Mouse (Mus musculus) stomach, embryonic 15.5 days (tissue): ENCODE measurements around the gene Foxn3. TPM values are rescaled to one million over a fixed set of nuclear protein-coding genes. Genes with fewer than 3 reads are reported as not detected.

Experiments used
- ATAC-seq: fragments of 200-750 bp; cut with Nextera tagmentation; 2 replicates; pipeline ENCODE4 v1.8.0; 2017; ENCODE audit warnings: low read depth, moderate number of reproducible peaks, moderate TSS enrichment; ENCODE audit not compliant: insufficient read depth, low FRiP score
- H3K27ac ChIP-seq: fragments of 300-500 bp; sonication (generic); 2 replicates; pipeline ENCODE4 v1.5.1; 2015; ENCODE audit warnings: mild to moderate bottlenecking, inconsistent platforms
- H3K27me3 ChIP-seq: fragments of 300-500 bp; sonication (generic); replicated peaks from 2 replicates; pipeline ENCODE4 v1.6.1; 2015; ENCODE audit warnings: inconsistent platforms
- H3K36me3 ChIP-seq: fragments of 300-500 bp; sonication (generic); 2 replicates; pipeline ENCODE4 v1.6.1; 2015; ENCODE audit warnings: inconsistent platforms
- H3K4me1 ChIP-seq: fragments of 300-500 bp; sonication (generic); 2 replicates; pipeline ENCODE4 v1.6.1; 2015; ENCODE audit warnings: inconsistent platforms
- H3K4me2 ChIP-seq: fragments of 300-500 bp; sonication (generic); 2 replicates; pipeline ENCODE4 v1.6.1; 2015; ENCODE audit warnings: mild to moderate bottlenecking, inconsistent platforms
- H3K4me3 ChIP-seq: fragments of 300-500 bp; sonication (generic); replicated peaks from 2 replicates; pipeline ENCODE4 v1.5.1; 2015; ENCODE audit warnings: inconsistent platforms
- H3K9ac ChIP-seq: fragments of 300-500 bp; sonication (generic); 2 replicates; pipeline ENCODE4 v1.6.1; 2015; ENCODE audit warnings: inconsistent platforms
- H3K9me3 ChIP-seq: fragments of 300-500 bp; sonication (generic); 2 replicates; pipeline ENCODE4 v1.6.1; 2016; ENCODE audit warnings: inconsistent platforms
- WGBS: fragments of 180-500 bp; shearing (Covaris S2); methylation state at CpG from one replicate; pipeline ENCODE4 v1.1.7; 2015; 5-methylcytosine and 5-hydroxymethylcytosine counted together
- polyA plus RNA-seq: library from polyadenylated mRNA; unstranded; fragments of >200 nt; fragmentation: Nextera tagmentation; extraction: Ambion mirVana; gene quantifications from 2 replicates; pipeline ENCODE4 v1.2.1, GENCODE M21; 2015

Foxn3 gene
- polyA plus RNA-seq, 1 experiment from 2014 or later, result 58.0 TPM

DNA sequence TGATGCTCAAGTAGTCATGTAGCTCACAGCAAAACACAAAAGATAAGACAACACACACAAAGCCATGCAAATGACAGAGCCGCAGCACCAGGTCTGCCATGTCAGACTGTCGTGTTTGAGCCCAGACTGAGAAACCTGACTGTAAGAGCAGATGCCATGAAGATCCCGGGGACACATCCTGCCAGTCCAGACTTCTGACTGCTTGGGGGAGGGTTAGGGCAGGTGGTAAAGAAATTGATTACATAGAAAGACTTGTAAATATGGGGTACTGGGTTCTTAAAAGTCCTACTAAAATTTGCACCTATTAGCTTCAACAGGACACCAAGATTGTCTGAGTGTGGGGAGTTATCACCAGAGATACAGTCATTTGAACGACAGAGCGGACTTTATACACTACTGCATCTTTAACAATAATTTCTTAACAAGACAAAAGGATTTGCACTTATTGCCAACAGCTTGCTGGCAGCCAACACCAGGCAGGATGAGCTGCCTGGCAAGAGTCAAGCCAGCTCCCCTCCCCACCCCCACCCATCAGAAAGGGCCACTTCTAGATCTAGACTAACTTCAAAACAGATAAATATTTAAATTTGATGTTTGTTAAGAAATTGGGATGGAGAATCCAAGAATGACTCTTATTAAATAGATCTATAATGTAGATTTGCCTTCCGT, 256.7 kb downstream of the Foxn3 start:
- Histone ChIP-seq H3K4me1 (peaks cover 11% of the 10 kb centered on the region), H3K4me2 (no peak overlapping the region), H3K9ac (no peak overlapping the region), H3K4me3 (no peak overlapping the region), H3K9me3 (no peaks in the 10 kb centered on the region), H3K36me3 (no peaks in the 10 kb centered on the region), H3K27ac (peak overlapping the region; percentile 16; the same call in 1 of the 2 replicates), H3K27me3 (no peaks in the 10 kb centered on the region)
- no peak for ATAC-seq
- WGBS, result 53% methylated on average over 6 of the region's 6 CpGs

- peaks cover 11% of the 10 kb centered on the region for H3K4me1 ChIP-seq
- H3K9me3 ChIP-seq, result no peaks in the 10 kb centered on the region
- H3K9ac ChIP-seq, result no peak overlapping the region
- H3K4me2 ChIP-seq, result no peak overlapping the region
- ATAC-seq, result no peak
- H3K27me3 ChIP-seq, result no peaks in the 10 kb centered on the region
- H3K36me3 ChIP-seq, result no peaks in the 10 kb centered on the region
- WGBS, result 49% methylated on average over 14 of the region's 14 CpGs
- H3K27ac ChIP-seq, result peak overlapping the region; percentile 16; the same call in 1 of the 2 replicates
- H3K4me3 ChIP-seq, result no peak overlapping the region
Measured at GRCm38 (mm10) chr12:99305784-99306535, 257.4 kb downstream of the Foxn3 start.

DNA sequence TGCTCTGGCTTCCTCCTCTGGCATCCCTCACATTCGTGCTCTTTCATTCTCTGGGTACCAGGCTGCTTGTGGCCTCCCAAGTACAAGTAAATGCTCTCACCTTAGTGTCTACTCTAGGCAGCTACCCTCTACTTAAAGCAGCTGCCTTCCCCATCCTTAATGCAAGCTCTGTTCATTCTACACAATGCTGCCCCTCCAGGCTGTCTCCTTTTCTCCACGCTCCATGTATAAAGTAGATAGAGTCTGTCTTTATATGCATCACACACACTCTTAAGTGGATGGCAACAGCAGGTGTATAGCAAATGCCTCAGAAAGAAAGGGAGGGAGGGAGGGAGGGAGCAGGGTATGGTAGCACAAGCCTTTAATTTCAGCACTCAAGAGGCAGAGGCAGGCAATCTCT, 258.1 kb downstream of the Foxn3 start:
- H3K4me2 ChIP-seq, result no peak overlapping the region
- no peak overlapping the region for H3K4me3 ChIP-seq
- H3K36me3 ChIP-seq, result no peaks in the 10 kb centered on the region
- H3K27ac ChIP-seq, result no peak overlapping the region
- H3K4me1 ChIP-seq, result peaks cover 11% of the 10 kb centered on the region
- WGBS, result 81% methylated on average over 2 of the region's 2 CpGs
- no peak overlapping the region for H3K9ac ChIP-seq
- no peaks in the 10 kb centered on the region for H3K27me3 ChIP-seq
- no peaks in the 10 kb centered on the region for H3K9me3 ChIP-seq
- no peak for ATAC-seq

DNA sequence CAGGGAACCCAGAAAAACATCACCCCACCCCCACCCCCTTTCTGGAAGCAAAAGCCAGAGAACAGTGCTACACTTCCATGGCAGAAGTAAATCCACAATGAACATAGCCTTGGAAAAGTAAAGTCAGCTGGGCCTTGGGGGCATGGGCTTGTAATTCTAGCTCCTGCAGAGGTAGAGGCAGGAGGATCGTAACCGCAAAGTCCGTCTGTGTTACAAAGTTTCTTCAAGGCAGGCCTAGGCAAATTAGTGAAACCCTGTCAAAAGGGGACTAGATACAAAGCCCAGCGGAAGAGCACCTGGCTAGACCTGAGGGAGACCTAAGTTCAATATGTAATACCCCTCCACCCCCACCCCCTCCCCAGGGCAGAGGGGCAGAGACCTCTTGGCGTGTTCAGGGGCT, 259.3 kb downstream of the Foxn3 start:
- Histone ChIP-seq H3K4me1 (peaks cover 14% of the 10 kb centered on the region), H3K4me2 (no peak overlapping the region), H3K9me3 (no peaks in the 10 kb centered on the region), H3K9ac (no peak overlapping the region), H3K27me3 (no peaks in the 10 kb centered on the region), H3K4me3 (no peak overlapping the region), H3K36me3 (no peaks in the 10 kb centered on the region), H3K27ac (no peak overlapping the region)
- WGBS, result 84% methylated on average over 5 of the region's 5 CpGs
- ATAC-seq, result no peak

GRCm38 (mm10) chr12:99303581-99303980, 259.8 kb downstream of the Foxn3 start:
- 73% methylated on average over 6 of the region's 6 CpGs for WGBS
- Histone ChIP-seq H3K4me2 (no peak overlapping the region), H3K27ac (no peak overlapping the region), H3K4me3 (no peak overlapping the region), H3K9me3 (no peaks in the 10 kb centered on the region), H3K27me3 (no peaks in the 10 kb centered on the region), H3K9ac (no peak overlapping the region), H3K36me3 (no peaks in the 10 kb centered on the region), H3K4me1 (peaks cover 16% of the 10 kb centered on the region)
- ATAC-seq, result no peak

- Histone ChIP-seq H3K36me3 (no peaks in the 10 kb centered on the region), H3K4me1 (peaks cover 8% of the 10 kb centered on the region; the same call in 1 of the 2 replicates), H3K27ac (no peak overlapping the region), H3K4me2 (no peak overlapping the region), H3K27me3 (no peaks in the 10 kb centered on the region), H3K4me3 (no peak overlapping the region), H3K9me3 (no peaks in the 10 kb centered on the region), H3K9ac (no peak overlapping the region)
- WGBS, result 52% methylated on average over 4 of the region's 4 CpGs
- no peak for ATAC-seq
Measured at GRCm38 (mm10) chr12:99299900-99300299, 263.5 kb downstream of the Foxn3 start.

- no peaks in the 10 kb centered on the region for H3K27me3 ChIP-seq
- H3K9ac ChIP-seq, result no peak overlapping the region
- H3K27ac ChIP-seq, result no peak overlapping the region
- H3K4me2 ChIP-seq, result no peak overlapping the region
- no peaks in the 10 kb centered on the region for H3K36me3 ChIP-seq
- H3K4me3 ChIP-seq, result no peak overlapping the region
- H3K9me3 ChIP-seq, result no peaks in the 10 kb centered on the region
- ATAC-seq, result no peak
- WGBS, result 45% methylated on average over 12 of the region's 12 CpGs
- H3K4me1 ChIP-seq, result peaks cover 15% of the 10 kb centered on the region
Measured at GRCm38 (mm10) chr12:99298851-99299600, 264.4 kb downstream of the Foxn3 start.

GRCm38 (mm10) chr12:99298242-99298641, 265.1 kb downstream of the Foxn3 start:
- no peak overlapping the region for H3K27ac ChIP-seq
- peaks cover 20% of the 10 kb centered on the region for H3K4me1 ChIP-seq
- no peaks in the 10 kb centered on the region for H3K27me3 ChIP-seq
- H3K4me3 ChIP-seq, result no peak overlapping the region
- WGBS, result 72% methylated on average over 6 of the region's 6 CpGs
- no peak overlapping the region for H3K9ac ChIP-seq
- H3K9me3 ChIP-seq, result no peaks in the 10 kb centered on the region
- ATAC-seq, result no peak
- no peak overlapping the region for H3K4me2 ChIP-seq
- no peaks in the 10 kb centered on the region for H3K36me3 ChIP-seq

DNA sequence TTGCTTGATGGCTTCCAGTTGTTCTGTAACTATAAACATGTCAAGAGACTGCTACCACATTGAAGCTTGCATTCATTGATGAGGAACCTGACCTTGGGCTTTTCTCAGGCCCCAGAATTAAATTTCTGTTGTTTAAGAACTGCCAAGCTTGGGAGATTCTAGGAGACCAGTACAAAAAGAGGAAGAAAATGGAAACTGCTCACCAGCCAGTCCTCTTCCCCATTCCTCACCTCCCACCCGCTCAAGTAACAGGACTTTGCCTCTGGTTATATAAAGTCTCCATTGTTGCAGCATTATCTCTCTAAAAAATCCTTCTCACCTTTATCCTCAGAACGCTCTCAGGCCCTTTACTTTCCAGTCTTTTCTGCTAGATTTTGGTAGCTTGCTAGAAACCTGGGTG, 265.6 kb downstream of the Foxn3 start:
- no peaks in the 10 kb centered on the region for H3K27me3 ChIP-seq
- H3K4me3 ChIP-seq, result no peak overlapping the region
- no peak overlapping the region for H3K4me2 ChIP-seq
- H3K9me3 ChIP-seq, result no peaks in the 10 kb centered on the region
- H3K36me3 ChIP-seq, result no peaks in the 10 kb centered on the region
- no peak for ATAC-seq
- no peak overlapping the region for H3K27ac ChIP-seq
- WGBS, result 78% methylated on average over 2 of the region's 2 CpGs
- H3K4me1 ChIP-seq, result peaks cover 21% of the 10 kb centered on the region
- H3K9ac ChIP-seq, result no peak overlapping the region

DNA sequence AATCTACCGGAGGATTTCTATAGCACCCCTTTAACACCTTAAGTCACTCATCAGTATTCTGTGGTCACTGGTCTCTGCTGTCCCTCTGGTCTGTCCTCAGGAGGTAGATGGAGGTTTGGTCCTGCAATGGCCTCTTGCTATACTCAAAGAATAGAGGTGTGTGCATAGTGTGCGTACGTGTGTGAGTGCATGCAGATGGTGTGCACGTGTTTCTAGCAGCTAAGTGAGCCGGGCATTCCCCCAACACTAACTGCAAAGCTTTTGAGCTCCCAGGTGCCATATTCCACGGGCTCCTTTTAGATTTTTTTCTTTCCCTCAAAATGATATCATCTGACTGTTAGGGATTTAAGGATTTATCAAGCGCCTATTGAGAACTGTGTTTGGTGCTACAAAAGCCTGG, 269.9 kb downstream of the Foxn3 start:
- no peak overlapping the region for H3K9ac ChIP-seq
- WGBS, result 73% methylated on average over 7 of the region's 7 CpGs

GRCm38 (mm10) chr12:99292152-99292551, 271.2 kb downstream of the Foxn3 start:
- 79% methylated on average over 6 of the region's 6 CpGs for WGBS
- H3K9ac ChIP-seq, result no peak overlapping the region
- H3K36me3 ChIP-seq, result no peaks in the 10 kb centered on the region
- no peak overlapping the region for H3K27ac ChIP-seq
- ATAC-seq, result no peak
- no peaks in the 10 kb centered on the region for H3K9me3 ChIP-seq
- no peak overlapping the region for H3K4me2 ChIP-seq
- peaks cover 17% of the 10 kb centered on the region for H3K4me1 ChIP-seq
- no peak overlapping the region for H3K4me3 ChIP-seq
- no peaks in the 10 kb centered on the region for H3K27me3 ChIP-seq

More for the DNA sequence above, 269.9 kb downstream of the Foxn3 start:
- no peak for ATAC-seq
- H3K27me3 ChIP-seq, result no peaks in the 10 kb centered on the region
- peaks cover 17% of the 10 kb centered on the region for H3K4me1 ChIP-seq
- peak overlapping the region; percentile 61; the same call in 1 of the 2 replicates for H3K27ac ChIP-seq
- no peak overlapping the region for H3K4me3 ChIP-seq
- no peak overlapping the region for H3K4me2 ChIP-seq
- H3K36me3 ChIP-seq, result no peaks in the 10 kb centered on the region
- H3K9me3 ChIP-seq, result no peaks in the 10 kb centered on the region

GRCm38 (mm10) chr12:99287081-99287480, 276.3 kb downstream of the Foxn3 start:
- no peak for ATAC-seq
- H3K9ac ChIP-seq, result no peak overlapping the region
- H3K9me3 ChIP-seq, result no peaks in the 10 kb centered on the region
- no peaks in the 10 kb centered on the region for H3K27me3 ChIP-seq
- H3K27ac ChIP-seq, result no peak overlapping the region
- H3K4me1 ChIP-seq, result peaks cover 12% of the 10 kb centered on the region
- WGBS, result 74% methylated on average over 5 of the region's 5 CpGs
- no peak overlapping the region for H3K4me3 ChIP-seq
- no peaks in the 10 kb centered on the region for H3K36me3 ChIP-seq
- no peak overlapping the region for H3K4me2 ChIP-seq
